Mouse (Mus musculus) megakaryocyte, embryonic 14.5 days (primary cell): ENCODE data around the gene Sord.

Source experiments
- FLI1 ChIP-seq: IDR thresholded peaks from 2 replicates; pipeline ENCODE4 v1.6.1; 2012; ENCODE audit warnings: low read length, inconsistent platforms, mixed read lengths
- GATA1 ChIP-seq: IDR thresholded peaks from 3 replicates; pipeline ENCODE4 v1.6.1; 2012; ENCODE audit warnings: mixed read lengths, low read length, inconsistent platforms, borderline replicate concordance

- TF ChIP-seq GATA1 (no peak), FLI1 (no peak)
Observed at GRCm38 (mm10) chr2:122218234-122218633, 16.3 kb upstream of the Sord start.
